Mouse (Mus musculus) embryonic fibroblast, embryonic 13.5 days (primary cell): ENCODE data around the gene Tmem167. TPM values are rescaled to one million over a fixed set of nuclear protein-coding genes. Genes with fewer than 3 reads are reported as not detected.
"Not testable (repeated sequence)": the region's sequence is repeated elsewhere in the genome, so short reads cannot be mapped to it uniquely, and the experiment has no call there.

ENCODE experiments used
- H3K27ac ChIP-seq: 2 replicates; pipeline ENCODE4 v1.5.1; 2012; ENCODE audit warnings: low read length, control low read depth, inconsistent platforms; ENCODE audit not compliant: insufficient read depth
- H3K4me1 ChIP-seq: 2 replicates; pipeline ENCODE4 v1.6.1; 2011; ENCODE audit warnings: low read length; ENCODE audit not compliant: control insufficient read depth, insufficient read depth
- H3K4me3 ChIP-seq: 2 replicates; pipeline ENCODE4 v1.5.1; 2011; ENCODE audit warnings: mild to moderate bottlenecking, control low read depth, low read length; ENCODE audit not compliant: insufficient read depth
- CTCF ChIP-seq: IDR thresholded peaks from 2 replicates; pipeline ENCODE4 v1.5.1; 2011; ENCODE audit warnings: mild to moderate bottlenecking, control low read depth, low read length, moderate library complexity, borderline replicate concordance; ENCODE audit not compliant: insufficient read depth
- POLR2A ChIP-seq: IDR thresholded peaks from 2 replicates; pipeline ENCODE4 v1.6.1; 2011; ENCODE audit warnings: low read depth, mild to moderate bottlenecking, control low read depth, low read length, moderate library complexity
- polyA plus RNA-seq: library from polyadenylated mRNA; stranded (reverse); fragments of >200 nt; gene quantifications from 2 replicates; pipeline ENCODE4 v1.2.4, GENCODE M21; 2011; ENCODE audit warnings: low read depth; ENCODE audit not compliant: missing spikeins, insufficient read length

Tmem167 gene
- 131 and 136 TPM in 2 replicates for polyA plus RNA-seq

DNA sequence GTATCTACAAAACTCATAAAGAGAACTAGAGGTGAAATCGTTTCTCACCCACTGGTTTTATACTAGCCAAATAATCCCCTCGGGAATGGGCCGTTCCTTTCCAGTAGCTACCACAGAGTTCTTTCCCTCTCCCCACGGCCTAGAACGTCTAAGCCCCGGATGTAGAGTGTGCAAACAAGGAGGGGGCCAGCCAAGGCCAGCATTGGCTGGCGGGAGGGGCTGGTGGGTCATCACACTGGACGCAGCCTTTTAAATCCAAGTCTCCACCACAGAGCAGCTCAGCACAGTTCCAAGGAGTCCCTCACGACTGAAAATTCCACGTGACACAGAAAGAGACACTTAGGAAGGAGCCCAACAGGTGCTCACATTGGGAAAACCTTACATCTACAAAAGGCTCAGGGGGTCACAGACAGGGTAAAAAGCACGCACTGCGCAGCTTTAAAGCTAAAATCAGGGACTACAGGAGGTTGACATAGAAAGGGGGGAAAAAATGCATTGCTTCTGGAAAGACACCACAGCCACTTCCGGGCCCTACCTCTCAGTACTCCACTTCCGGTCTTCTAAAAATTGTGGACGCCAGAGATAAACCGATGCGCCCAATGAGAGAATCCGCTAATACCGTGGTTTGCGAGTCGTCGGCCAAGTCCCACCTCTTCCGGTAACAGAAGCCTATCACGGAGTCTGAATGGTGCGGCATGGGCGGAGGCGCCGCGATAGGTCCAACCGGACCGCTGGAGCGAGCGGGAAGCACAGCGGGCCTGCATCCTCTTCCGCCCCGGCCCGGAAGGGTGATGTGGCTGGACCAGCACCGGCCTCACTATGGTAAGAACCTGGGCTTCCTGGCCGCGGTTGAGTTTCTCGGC lies at the start of gene Tmem167, which contains the start of gene Xrcc4:
Gene Tmem167 (plus strand): TSS at position 162 of the 863 bp plus-strand sequence.
Gene Xrcc4 (minus strand): TSS at position 647 of the 863 bp plus-strand sequence.
- Histone ChIP-seq H3K4me1 (no peaks in the 10 kb centered on the region), H3K4me3 (peak within 1 kb of the TSS; percentile 87), H3K27ac (peak within 1 kb of the TSS; percentile 90)
- TF ChIP-seq CTCF = no peak
- peak; percentile 54 for TF ChIP-seq POLR2A

DNA sequence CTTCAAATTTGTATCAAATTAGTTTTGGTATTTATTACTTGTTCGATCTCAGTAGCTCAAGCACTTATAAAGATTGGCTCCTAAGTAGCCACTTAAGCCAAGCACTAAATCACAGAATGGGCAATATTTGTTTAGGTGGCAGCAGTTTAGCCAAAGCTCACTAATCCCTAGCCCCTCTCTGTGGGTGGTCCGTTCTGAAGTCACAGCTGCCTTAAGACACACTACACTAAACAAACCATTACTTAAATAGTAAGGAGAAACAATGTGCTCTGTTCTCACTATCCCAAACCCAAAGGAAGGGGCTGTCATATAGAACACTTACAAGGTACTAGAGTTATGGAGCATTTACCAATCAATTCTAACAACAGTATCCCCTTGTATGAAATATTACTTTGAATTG lies 49.3 kb upstream of the Tmem167 start:
- Histone ChIP-seq H3K4me3 (no peak overlapping the region), H3K4me1 (no peaks in the 10 kb centered on the region), H3K27ac (no peak overlapping the region)
- TF ChIP-seq CTCF = no peak
- no peak for TF ChIP-seq POLR2A

DNA sequence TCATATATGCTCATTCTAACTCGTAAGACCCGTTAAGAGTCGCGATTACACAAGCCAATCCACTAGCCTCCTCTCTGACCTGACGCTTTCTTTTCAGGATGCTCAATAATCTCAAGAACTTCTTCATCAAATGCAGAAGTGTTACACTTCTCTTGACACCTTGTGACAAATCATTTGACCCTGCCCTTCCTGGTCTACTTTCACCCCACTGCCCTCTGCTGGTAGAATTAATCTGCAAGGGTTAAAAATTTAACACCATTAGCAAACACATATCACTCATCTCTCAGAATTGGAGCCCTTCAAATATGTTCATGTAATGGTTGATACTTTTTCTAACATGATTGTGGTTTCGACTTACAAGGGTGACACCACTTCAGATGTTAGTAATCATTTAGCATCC lies 37.2 kb upstream of the Tmem167 start:
- Histone ChIP-seq H3K4me1 (no peaks in the 10 kb centered on the region), H3K4me3 (no peak overlapping the region), H3K27ac (no peak overlapping the region)
- TF ChIP-seq POLR2A = no peak
- TF ChIP-seq CTCF = no peak

DNA sequence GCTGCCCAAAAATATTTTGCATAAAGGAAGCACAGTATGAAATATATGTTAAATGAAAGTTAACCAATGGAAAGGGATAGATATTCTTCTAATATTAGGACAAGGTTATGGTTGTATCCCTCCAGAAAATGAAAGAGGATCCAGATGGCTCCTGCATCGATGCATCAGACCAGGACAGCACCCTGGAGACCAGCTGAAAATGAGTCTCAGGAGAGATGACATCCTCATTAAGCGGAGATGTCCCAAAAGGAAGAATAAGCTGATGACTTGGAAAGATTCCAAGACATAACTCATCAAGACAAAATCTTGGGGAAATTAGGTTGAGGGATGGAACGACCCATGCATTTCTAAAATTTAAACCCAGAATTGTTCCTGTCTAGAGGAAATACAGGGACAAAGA lies 36.5 kb upstream of the Tmem167 start:
- Histone ChIP-seq H3K4me1 (no peaks in the 10 kb centered on the region), H3K27ac (no peak overlapping the region), H3K4me3 (no peak overlapping the region)
- TF ChIP-seq CTCF (no peak), POLR2A (no peak)

- no peak overlapping the region for H3K27ac ChIP-seq
- TF ChIP-seq CTCF (no peak), POLR2A (no peak)
These were observed 27.0 kb upstream of the Tmem167 start for GRCm38 (mm10) chr13:90061877-90062276.

GRCm38 (mm10) chr13:90089825-90090183 lies 881 bp downstream of the Tmem167 start:
- H3K4me3 ChIP-seq = peak overlapping the region; percentile 87
- peak overlapping the region; percentile 55 for H3K27ac ChIP-seq
- TF ChIP-seq POLR2A = no peak
- TF ChIP-seq CTCF = no peak
- H3K4me1 ChIP-seq = no peaks in the 10 kb centered on the region

More at GRCm38 (mm10) chr13:90061877-90062276, 27.0 kb upstream of the Tmem167 start:
- Histone ChIP-seq H3K4me3 (no peak overlapping the region), H3K4me1 (no peaks in the 10 kb centered on the region)

- TF ChIP-seq POLR2A (no peak), CTCF (no peak)
- H3K4me3 ChIP-seq = no peak overlapping the region
- no peaks in the 10 kb centered on the region for H3K4me1 ChIP-seq
- H3K27ac ChIP-seq = no peak overlapping the region
These were observed 12.6 kb downstream of the Tmem167 start for GRCm38 (mm10) chr13:90101514-90101913.

DNA sequence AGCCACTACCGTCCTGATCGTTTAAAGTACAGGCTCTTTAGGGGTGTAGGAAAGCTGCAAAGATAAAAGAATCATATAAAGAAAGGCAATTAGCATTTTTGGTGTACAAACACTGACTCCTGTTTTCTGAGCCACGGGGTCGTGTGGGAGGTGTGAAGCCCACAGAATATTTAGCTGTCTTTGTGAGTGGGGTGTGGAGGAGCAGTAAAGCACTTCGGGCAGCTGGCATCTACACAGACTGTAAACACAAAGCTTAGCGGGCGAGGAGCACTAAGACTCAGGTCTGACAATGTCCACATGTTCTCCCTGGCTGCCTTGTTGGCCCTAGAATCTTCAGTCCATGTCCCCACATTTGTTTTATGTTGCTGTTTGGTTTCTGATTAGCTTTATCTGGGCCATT lies 17.2 kb downstream of the Tmem167 start:
- no peaks in the 10 kb centered on the region for H3K4me1 ChIP-seq
- H3K27ac ChIP-seq = no peak overlapping the region
- no peak overlapping the region for H3K4me3 ChIP-seq
- TF ChIP-seq POLR2A (no peak), CTCF (no peak)

DNA sequence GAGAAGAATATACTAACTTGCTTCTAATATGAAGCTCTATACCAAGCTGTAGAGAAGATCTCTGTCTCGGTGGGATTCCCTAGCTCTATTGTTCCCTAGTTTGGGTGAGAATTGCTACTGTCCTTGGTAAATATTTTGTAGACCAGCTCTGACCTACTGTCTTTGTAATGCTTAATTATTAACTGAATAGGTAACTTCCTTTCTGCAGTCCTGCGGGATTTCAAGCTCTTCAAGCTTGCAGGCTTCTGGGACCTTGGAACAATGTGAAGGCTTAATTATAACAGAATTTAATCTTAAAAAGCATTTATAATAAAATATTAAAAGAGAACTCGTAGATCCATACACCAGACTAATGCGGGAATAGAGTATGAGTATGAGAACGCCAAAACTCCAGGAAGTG lies 19.8 kb downstream of the Tmem167 start:
- not testable (repeated sequence) for H3K4me3 ChIP-seq, H3K4me1 ChIP-seq, H3K27ac ChIP-seq

DNA sequence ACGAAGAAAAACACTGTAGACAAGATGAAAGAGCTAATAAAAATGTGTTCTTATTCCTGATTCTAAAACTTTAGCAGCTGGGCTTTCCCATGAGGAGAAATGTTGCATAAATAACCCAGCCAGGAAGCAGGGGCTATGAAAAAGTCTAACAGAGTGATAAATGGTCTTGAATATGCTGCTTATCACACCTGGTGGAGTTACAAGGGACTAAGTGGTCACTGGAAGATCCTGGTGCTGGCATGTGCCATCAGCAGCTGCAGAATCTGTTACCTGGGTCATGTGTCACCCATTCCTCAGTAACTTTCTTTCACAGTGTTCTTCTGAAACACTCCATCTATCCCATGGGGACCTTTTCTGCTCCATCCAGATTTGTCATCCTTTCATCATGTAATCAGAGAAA lies 22.8 kb downstream of the Tmem167 start:
- no peaks in the 10 kb centered on the region for H3K4me1 ChIP-seq
- no peak for TF ChIP-seq CTCF
- no peak for TF ChIP-seq POLR2A
- H3K4me3 ChIP-seq = no peak overlapping the region
- no peak overlapping the region for H3K27ac ChIP-seq
